Mouse (Mus musculus) bone marrow, adult 2 months (tissue): ENCODE data around the gene Amh.

Experiments used
- CTCF ChIP-seq: fragments of 200-500 bp; IDR thresholded peaks from 2 replicates; pipeline ENCODE4 v1.5.1; 2011; ENCODE audit warnings: low read length, control low read depth; ENCODE audit not compliant: control insufficient read depth, insufficient read depth
- POLR2A ChIP-seq: fragments of 200-500 bp; IDR thresholded peaks from 2 replicates; pipeline ENCODE4 v1.6.1; 2011; ENCODE audit warnings: low read depth, mild to moderate bottlenecking, control low read depth, low read length, borderline replicate concordance; ENCODE audit not compliant: control insufficient read depth

DNA sequence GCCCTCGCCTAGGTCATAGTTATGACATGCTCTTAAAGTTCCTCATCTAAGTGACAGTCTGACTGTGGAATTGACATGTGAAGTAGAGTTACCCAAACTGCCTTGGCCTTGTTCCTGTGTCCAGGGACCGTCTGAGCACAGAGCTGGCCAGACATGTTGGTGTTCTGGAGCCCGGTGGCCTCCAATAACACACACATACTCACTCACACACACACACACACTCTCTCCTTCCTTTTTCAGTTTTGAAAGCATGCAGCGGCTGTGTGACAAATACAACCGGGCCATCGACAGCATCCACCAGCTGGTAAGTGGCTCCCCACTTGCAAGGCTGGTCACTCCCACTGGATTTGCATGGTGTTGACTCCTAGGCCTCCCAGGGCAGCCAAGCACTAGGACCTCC is 36.7 kb upstream of the Amh start:
- TF ChIP-seq POLR2A (no peak), CTCF (no peak)
